Mouse (Mus musculus): ENCODE results near the gene Med9.

- TF ChIP-seq GATA1 (IDR thresholded peaks at IDR 0.05; ENCODE audit: borderline replicate concordance, low read length): no peak
- no peak for TF ChIP-seq FLI1 (IDR thresholded peaks at IDR 0.05; ENCODE audit: low read length)
Observed at GRCm38 (mm10) chr11:59933943-59934342, 14.1 kb upstream of the Med9 start.
